Mouse (Mus musculus) lung, embryonic 14.5 days (tissue): Measurements from ENCODE around the gene Fpgt. TPM values are rescaled to one million over a fixed set of nuclear protein-coding genes. Genes with fewer than 3 reads are reported as not detected.

Experiments
- ATAC-seq: fragments of 200-750 bp; cut with Nextera tagmentation; 2 replicates; pipeline ENCODE4 v1.8.0; 2017; ENCODE audit warnings: mild to moderate bottlenecking, moderate TSS enrichment, moderate library complexity; ENCODE audit not compliant: insufficient read depth
- DNase-seq: peaks from one replicate; pipeline ENCODE4 v3.0.0-alpha.2; 2015
- H3K27ac ChIP-seq: fragments of 300-500 bp; sonication (generic); 2 replicates; pipeline ENCODE4 v1.5.1; 2014; ENCODE audit warnings: low read depth, mild to moderate bottlenecking, moderate library complexity
- H3K27me3 ChIP-seq: fragments of 300-500 bp; sonication (generic); 2 replicates; pipeline ENCODE4 v1.6.1; 2014; ENCODE audit warnings: low read length, control low read depth; ENCODE audit not compliant: insufficient read depth
- H3K36me3 ChIP-seq: fragments of 300-500 bp; sonication (generic); 2 replicates; pipeline ENCODE4 v1.6.1; 2014; ENCODE audit warnings: control low read depth; ENCODE audit not compliant: insufficient read depth
- H3K4me1 ChIP-seq: fragments of 300-500 bp; sonication (generic); 2 replicates; pipeline ENCODE4 v1.6.1; 2014; ENCODE audit warnings: antibody characterized with exemption, control low read depth; ENCODE audit not compliant: insufficient read depth
- H3K4me2 ChIP-seq: fragments of 300-500 bp; sonication (generic); 2 replicates; pipeline ENCODE4 v1.6.1; 2014; ENCODE audit warnings: mild to moderate bottlenecking
- H3K4me3 ChIP-seq: fragments of 300-500 bp; sonication (generic); 2 replicates; pipeline ENCODE4 v1.5.1; 2014; ENCODE audit warnings: low read depth, low read length
- H3K9ac ChIP-seq: fragments of 300-500 bp; sonication (generic); 2 replicates; pipeline ENCODE4 v1.6.1; 2014
- H3K9me3 ChIP-seq: fragments of 300-500 bp; sonication (generic); 2 replicates; pipeline ENCODE4 v1.6.1; 2016; ENCODE audit warnings: low read depth, low read length, control low read depth
- CTCF ChIP-seq: IDR thresholded peaks from 2 replicates; pipeline ENCODE4 v1.5.1; 2016; ENCODE audit warnings: antibody characterized with exemption, low read depth
- WGBS: fragments of 180-500 bp; shearing (Covaris S2); extraction: QIAGEN DNeasy Blood & Tissue Kit; methylation state at CpG from one replicate; pipeline ENCODE4 v1.1.7; 2014; 5-methylcytosine and 5-hydroxymethylcytosine counted together
- polyA plus RNA-seq: library from polyadenylated mRNA; unstranded; fragments of >200 nt; fragmentation: Nextera tagmentation; extraction: Ambion mirVana; gene quantifications from 2 replicates; pipeline ENCODE4 v1.2.1, GENCODE M21; 2014

The Fpgt gene
- polyA plus RNA-seq, 1 experiment from 2014 or later, result 12.7 TPM

DNA sequence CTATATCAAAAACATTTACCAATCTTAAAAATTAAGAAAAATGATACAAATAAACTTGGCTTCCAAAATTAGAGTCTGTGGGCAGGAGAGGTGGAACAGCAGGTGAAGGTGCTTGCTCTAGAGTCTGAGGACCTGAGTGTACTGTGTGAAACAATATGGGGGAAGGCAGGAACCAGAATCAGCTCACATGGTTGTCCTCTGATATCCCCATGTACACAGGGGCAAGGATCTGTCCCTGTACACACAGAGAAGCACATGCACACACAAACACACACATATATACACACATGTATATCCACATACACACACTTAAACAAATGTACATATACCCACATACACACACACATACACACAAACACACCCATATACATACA lies 33.8 kb downstream of the Fpgt start:
- Histone ChIP-seq H3K9me3 (no peaks in the 10 kb centered on the region), H3K4me2 (no peak overlapping the region), H3K36me3 (no peaks in the 10 kb centered on the region), H3K9ac (no peak overlapping the region), H3K4me3 (no peak overlapping the region), H3K4me1 (no peaks in the 10 kb centered on the region), H3K27me3 (no peaks in the 10 kb centered on the region), H3K27ac (no peak overlapping the region)
- ATAC-seq (no peak), DNase-seq (no peak)
- TF ChIP-seq CTCF, result no peak

- TF ChIP-seq CTCF, result no peak
- DNase-seq, result no peak
- H3K27me3 ChIP-seq, result no peaks in the 10 kb centered on the region
- H3K4me1 ChIP-seq, result no peaks in the 10 kb centered on the region
- no peak for ATAC-seq
- no peak overlapping the region for H3K4me3 ChIP-seq
- H3K27ac ChIP-seq, result no peak overlapping the region
- no peaks in the 10 kb centered on the region for H3K9me3 ChIP-seq
- WGBS, result 73% methylated on average over 6 of the region's 6 CpGs
- no peak overlapping the region for H3K4me2 ChIP-seq
- no peaks in the 10 kb centered on the region for H3K36me3 ChIP-seq
- no peak overlapping the region for H3K9ac ChIP-seq
Measured at GRCm38 (mm10) chr3:155058800-155059448, 34.3 kb downstream of the Fpgt start.

GRCm38 (mm10) chr3:155057566-155057965 lies 35.6 kb downstream of the Fpgt start:
- TF ChIP-seq CTCF, result no peak
- Histone ChIP-seq H3K4me1 (no peaks in the 10 kb centered on the region), H3K4me2 (no peak overlapping the region), H3K9me3 (no peaks in the 10 kb centered on the region), H3K27ac (no peak overlapping the region), H3K27me3 (no peaks in the 10 kb centered on the region), H3K9ac (no peak overlapping the region), H3K36me3 (no peaks in the 10 kb centered on the region), H3K4me3 (no peak overlapping the region)
- DNase-seq (no peak), ATAC-seq (no peak)

- Histone ChIP-seq H3K27me3 (no peaks in the 10 kb centered on the region), H3K4me2 (no peak overlapping the region), H3K9ac (no peak overlapping the region), H3K9me3 (no peaks in the 10 kb centered on the region), H3K36me3 (no peaks in the 10 kb centered on the region), H3K27ac (no peak overlapping the region), H3K4me1 (no peaks in the 10 kb centered on the region), H3K4me3 (no peak overlapping the region)
- TF ChIP-seq CTCF, result no peak
- no peak for ATAC-seq
- DNase-seq, result no peak
Measured at GRCm38 (mm10) chr3:155056606-155057005, 36.6 kb downstream of the Fpgt start.

- Histone ChIP-seq H3K4me2 (no peak within 1 kb of the TSS), H3K4me1 (no peaks in the 10 kb centered on the region), H3K27ac (no peak within 1 kb of the TSS), H3K9me3 (no peaks in the 10 kb centered on the region), H3K9ac (no peak within 1 kb of the TSS), H3K36me3 (no peaks in the 10 kb centered on the region), H3K27me3 (no peaks in the 10 kb centered on the region), H3K4me3 (no peak within 1 kb of the TSS)
- no peak for DNase-seq
- 52% methylated on average over 6 of the region's 6 CpGs for WGBS
- ATAC-seq, result no peak
- no peak for TF ChIP-seq CTCF
Measured at GRCm38 (mm10) chr3:155055231-155055916, 37.8 kb downstream of the Fpgt start, which contains the start of gene Tnni3k. Gene Tnni3k, minus strand, starts transcription at chr3:155055407.

GRCm38 (mm10) chr3:155053189-155053588 lies 40.0 kb downstream of the Fpgt start:
- WGBS, result 52% methylated on average over 1 of the region's 1 CpGs
- ATAC-seq (no peak), DNase-seq (no peak)
- no peak overlapping the region for H3K27ac ChIP-seq
- H3K4me3 ChIP-seq, result no peak overlapping the region
- H3K4me1 ChIP-seq, result no peaks in the 10 kb centered on the region
- no peak for TF ChIP-seq CTCF
- H3K36me3 ChIP-seq, result no peaks in the 10 kb centered on the region
- H3K9me3 ChIP-seq, result no peaks in the 10 kb centered on the region
- H3K9ac ChIP-seq, result no peak overlapping the region
- no peaks in the 10 kb centered on the region for H3K27me3 ChIP-seq
- H3K4me2 ChIP-seq, result no peak overlapping the region

DNA sequence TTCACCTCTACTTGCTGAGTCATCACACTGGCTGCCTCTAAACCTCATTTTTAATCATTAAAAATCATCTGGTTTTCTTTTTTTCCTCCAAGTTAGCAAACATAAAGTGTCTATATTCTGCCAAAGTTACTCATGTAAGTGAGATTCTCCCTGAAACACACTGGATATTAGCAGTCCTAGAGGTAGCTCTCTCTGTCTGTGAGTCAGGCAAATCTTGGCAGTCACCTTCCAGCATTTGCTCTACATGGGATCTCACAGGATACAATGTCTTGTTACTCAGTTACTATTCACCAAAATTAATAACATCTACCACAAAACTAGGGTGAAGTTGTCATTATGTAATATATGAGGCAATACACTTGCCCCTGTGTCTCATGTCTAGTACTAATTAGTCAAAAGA lies 41.2 kb downstream of the Fpgt start:
- no peak for ATAC-seq
- H3K4me2 ChIP-seq, result no peak overlapping the region

More for the DNA sequence above, 41.2 kb downstream of the Fpgt start:
- no peak for DNase-seq
- TF ChIP-seq CTCF, result no peak
- Histone ChIP-seq H3K27me3 (no peaks in the 10 kb centered on the region), H3K4me1 (no peaks in the 10 kb centered on the region), H3K9ac (no peak overlapping the region), H3K9me3 (no peaks in the 10 kb centered on the region), H3K27ac (no peak overlapping the region), H3K36me3 (no peaks in the 10 kb centered on the region), H3K4me3 (no peak overlapping the region)
